Mouse (Mus musculus) retina, postnatal 1 day (tissue): ENCODE measurements around the gene Olfr998.
"Not testable (repeated sequence)": the region's sequence is repeated elsewhere in the genome, so short reads cannot be mapped to it uniquely, and the experiment has no call there.

Experiments
- DNase-seq: peaks from one replicate; pipeline ENCODE4 v3.0.0-alpha.2; 2012

Olfr998 gene

GRCm38 (mm10) chr2:85588648-85589047 lies at the start of gene Olfr998:
TSS of gene Olfr998 (plus strand) at chr2:85588948.
- DNase-seq, result not testable (repeated sequence)

GRCm38 (mm10) chr2:85554806-85555205 lies 33.9 kb upstream of the Olfr998 start:
- DNase-seq, result no peak

- DNase-seq, result no peak
Measured at GRCm38 (mm10) chr2:85560226-85560625, 28.5 kb upstream of the Olfr998 start.

- peak; percentile 64 for DNase-seq
Measured at GRCm38 (mm10) chr2:85561187-85561586, 27.6 kb upstream of the Olfr998 start.

GRCm38 (mm10) chr2:85578915-85579314 lies 9.8 kb upstream of the Olfr998 start, which contains the start of gene Olfr996:
TSS of gene Olfr996 (plus strand) at chr2:85579215.
- no peak for DNase-seq

DNA sequence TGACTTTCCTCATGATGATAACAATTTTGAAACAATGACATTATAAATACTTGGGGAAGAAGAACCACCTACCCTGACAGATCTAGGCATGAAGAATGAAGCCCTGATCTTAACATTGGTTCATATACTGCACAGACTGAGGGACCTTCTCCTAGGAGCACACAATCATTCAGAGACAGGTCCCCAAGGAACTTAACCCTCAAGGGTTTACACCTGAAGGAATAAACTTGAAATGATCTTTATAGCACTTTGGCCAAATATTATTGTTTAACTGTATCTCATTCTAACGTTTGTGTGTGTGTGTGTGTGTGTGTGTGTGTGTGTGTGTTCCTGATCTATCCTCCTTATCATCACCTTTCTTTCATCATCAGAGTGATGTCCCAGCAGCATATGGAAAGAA lies 23.1 kb downstream of the Olfr998 start, which contains the start of gene Olfr1000:
Gene Olfr1000, minus strand, starts transcription at position 101 of the 400 bp plus-strand sequence.
- no peak for DNase-seq
